Mouse (Mus musculus): ENCODE results near the gene Nkx2-5. TPM values are rescaled to one million over a fixed set of nuclear protein-coding genes. Genes with fewer than 3 reads are reported as not detected.

Nkx2-5 gene
- polyA plus RNA-seq, 2 experiments from 2014 or later, result not detected

GRCm38 (mm10) chr17:26849746-26850357 lies 5.0 kb upstream of the Nkx2-5 start:
- ATAC-seq, result no peak

DNA sequence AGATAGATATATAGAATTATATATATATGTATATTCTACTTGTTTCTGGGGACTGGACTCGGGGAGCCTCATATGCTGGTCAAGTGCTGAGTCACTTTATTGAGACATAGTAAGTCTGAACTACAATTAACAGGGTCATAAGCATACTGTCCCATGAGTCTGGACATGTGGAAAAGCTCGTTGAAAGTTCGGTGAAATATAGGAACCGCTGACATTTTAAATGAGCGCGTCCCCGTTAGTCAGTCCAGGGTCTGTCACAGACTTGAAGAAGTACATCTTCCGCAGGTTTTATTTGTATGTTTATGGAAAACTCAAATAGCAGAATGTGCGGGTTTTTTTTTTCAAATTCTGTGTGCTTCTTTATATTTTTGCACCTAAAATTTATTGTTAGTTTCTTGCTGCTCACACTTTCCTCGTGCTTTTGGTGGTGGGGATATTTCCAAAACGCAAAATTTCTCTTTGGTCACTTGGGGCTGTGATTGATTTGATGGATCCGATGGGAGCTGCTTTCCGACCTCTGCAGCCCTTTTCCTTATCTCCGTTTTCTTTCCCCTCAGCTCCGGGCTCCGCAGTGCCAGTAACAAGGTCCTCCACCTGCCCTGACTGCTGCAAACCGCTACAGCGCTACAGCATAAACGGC lies 4.4 kb upstream of the Nkx2-5 start:
- ATAC-seq, result no peak

DNA sequence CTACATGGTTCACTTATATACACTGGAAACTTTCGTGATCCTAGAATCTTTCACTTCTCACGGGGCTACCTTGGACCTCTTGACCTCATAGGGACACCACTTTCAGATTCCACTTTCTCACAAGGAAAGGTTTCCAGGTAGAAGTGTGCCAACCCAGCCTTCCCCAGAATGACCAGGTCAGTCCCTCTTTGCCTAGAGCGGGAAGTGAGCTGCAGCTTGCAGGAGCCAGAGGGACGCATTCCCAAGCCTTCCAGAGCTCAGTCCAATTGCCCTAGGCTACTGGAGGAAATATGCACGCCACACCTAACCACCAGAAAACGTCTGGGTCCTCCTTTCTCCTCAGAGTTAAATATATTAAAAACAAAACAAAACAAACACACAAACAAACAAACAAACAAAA lies 3.4 kb upstream of the Nkx2-5 start:
- no peak for ATAC-seq

DNA sequence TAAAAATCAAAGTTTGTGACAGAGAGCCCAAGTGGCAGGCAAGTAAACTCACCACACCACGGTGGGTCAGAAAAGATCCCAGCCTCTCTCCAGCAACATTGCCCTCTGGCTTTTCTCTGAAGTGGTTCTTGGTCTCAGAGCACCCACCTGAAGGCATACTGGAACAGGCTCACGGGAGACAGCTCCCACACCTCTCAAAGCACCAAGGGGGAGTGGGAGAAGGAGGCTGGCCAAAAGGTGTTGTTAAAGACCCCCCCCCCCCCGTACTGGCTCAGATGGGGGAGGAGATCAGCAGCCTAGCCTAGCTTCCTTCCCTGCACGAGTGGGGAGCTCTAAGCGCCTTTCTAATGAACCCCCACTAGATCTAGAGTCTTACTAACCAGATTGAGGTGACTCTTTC lies 3.0 kb upstream of the Nkx2-5 start:
- ATAC-seq, result no peak

- ATAC-seq, result no peak
These were observed 1.6 kb upstream of the Nkx2-5 start for GRCm38 (mm10) chr17:26846411-26846810.

GRCm38 (mm10) chr17:26845149-26846050 lies 591 bp upstream of the Nkx2-5 start:
- ATAC-seq, result no peak

- ATAC-seq, result no peak
These were observed 398 bp downstream of the Nkx2-5 start for GRCm38 (mm10) chr17:26844371-26844851.

GRCm38 (mm10) chr17:26843696-26844236 lies 1.0 kb downstream of the Nkx2-5 start:
- no peak for ATAC-seq

DNA sequence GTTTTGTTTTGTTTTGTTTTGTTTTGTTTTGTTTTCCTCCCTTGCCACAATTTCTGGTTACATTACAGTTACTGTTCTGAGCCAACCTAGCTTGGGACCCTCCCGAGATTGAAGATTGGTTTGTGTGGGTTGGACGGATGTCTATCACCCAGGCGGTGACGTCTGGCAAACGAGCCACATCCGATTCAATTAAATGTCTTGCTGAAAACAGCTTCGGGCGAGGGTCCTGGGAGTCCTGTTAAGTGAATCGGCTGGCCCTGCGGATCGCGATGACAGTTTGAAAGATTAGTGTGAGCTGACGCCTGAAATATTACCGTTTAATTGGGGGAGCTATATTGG lies 1.6 kb downstream of the Nkx2-5 start:
- ATAC-seq, result no peak

DNA sequence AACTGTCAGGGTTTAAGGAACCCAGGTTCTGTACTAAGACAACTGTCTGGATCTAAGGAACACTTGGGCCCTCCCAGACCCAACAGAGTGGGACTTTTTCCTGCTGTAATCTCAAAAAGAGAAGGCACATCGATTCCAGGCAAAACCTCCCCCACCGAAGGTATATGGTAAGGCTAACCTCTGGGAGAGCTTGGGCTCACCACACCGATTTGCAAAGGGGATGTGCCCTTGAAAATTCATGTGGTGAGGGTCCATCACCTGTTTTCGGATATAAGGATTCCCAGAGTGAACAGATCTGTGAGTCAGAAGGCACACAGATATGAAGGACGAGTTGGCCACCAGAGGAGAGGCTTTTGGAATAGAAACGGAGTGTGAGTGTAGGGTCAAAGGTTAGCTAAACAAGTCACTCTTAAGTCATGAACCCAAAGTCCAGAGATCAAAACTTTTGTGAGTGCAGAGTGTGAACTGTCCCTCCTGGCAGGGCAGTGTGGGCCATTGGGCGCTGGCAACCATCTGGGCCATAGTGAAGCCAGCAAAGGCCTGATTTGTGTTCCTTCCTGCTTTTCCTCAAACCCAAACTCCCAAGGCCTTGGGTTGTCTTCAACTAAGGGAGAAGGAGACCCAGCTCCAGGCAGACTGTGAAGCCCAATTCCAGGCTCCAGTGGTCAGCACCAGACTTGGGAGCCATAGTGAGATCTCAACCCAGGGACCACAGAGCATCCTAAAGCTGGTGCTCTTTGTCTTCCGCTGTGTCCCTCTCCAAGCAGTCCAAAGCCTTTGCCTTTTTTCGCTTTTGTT lies 2.2 kb downstream of the Nkx2-5 start:
- ATAC-seq, result no peak

DNA sequence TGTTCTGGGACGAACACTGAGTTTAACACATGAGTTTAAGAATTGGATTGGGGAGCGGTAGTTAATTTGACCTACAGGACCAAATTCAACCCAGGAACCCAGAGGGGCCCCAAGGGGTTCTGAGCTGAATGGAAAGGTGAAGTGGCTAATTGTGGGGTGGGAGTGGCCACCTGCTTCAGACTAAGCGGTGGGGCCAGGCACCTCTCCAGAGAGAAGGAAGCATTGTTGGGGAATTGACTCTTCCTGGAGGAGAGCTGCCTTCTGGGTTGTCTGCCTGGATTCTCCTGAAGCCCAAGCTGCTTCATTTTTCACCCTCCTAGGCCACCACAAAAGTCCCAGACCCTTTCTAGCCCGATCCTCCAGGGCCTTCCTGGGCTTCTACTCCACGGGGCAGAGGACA lies 2.8 kb downstream of the Nkx2-5 start:
- no peak for ATAC-seq

- no peak for ATAC-seq
These were observed 3.7 kb downstream of the Nkx2-5 start for GRCm38 (mm10) chr17:26840922-26841731.

DNA sequence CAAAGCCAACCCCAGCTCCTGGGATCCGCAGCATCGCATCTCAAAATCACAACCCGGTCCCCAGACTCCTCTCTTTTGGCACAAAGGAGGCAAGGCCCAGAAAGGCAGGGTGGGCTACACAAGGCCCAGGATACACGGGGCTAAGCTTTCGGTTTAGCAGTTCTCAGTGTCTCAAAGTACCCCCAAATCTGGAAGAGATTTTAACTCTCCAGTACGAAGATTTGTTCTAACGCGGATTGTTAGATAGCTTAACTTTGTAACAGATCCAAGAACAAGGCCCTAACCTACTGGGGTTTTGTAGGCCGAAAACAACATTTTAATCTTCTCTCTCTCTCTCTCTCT lies 4.4 kb downstream of the Nkx2-5 start:
- ATAC-seq, result no peak

GRCm38 (mm10) chr17:26839718-26840438 lies 4.9 kb downstream of the Nkx2-5 start:
- no peak for ATAC-seq

DNA sequence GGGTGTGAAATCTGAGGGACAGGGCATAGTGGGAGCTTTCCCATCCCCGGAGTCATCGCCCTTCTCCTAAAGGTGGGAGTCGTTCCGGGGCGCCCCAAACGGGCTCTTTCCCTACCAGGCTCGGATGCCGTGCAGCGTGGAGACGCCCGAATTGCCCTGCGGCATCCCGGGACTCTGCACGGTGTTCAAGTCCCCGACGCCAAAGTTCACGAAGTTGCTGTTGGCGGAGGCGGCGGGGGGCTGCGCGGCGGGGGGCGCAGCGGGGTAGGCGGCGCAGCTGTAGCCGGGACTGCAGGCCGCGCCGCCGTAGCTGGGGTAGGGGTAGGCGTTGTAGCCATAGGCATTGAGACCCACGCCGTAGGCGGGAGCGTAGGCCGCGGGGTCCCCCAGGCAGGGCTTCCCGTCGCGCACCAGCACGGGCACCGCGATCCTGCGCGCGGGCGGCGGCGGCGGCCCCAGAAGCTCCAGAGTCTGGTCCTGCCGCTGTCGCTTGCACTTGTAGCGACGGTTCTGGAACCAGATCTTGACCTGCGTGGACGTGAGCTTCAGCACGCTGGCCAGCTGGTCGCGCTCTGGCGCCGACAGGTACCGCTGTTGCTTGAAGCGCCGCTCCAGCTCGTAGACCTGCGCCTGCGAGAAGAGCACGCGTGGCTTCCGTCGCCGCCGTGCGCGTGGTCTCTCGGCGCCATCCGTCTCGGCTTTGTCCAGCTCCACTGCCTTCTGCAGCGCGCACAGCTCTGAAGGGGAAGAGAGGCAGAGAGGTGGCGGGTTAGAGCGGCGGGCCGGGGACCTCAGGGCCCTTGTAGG lies 5.7 kb downstream of the Nkx2-5 start:
- ATAC-seq, result no peak

DNA sequence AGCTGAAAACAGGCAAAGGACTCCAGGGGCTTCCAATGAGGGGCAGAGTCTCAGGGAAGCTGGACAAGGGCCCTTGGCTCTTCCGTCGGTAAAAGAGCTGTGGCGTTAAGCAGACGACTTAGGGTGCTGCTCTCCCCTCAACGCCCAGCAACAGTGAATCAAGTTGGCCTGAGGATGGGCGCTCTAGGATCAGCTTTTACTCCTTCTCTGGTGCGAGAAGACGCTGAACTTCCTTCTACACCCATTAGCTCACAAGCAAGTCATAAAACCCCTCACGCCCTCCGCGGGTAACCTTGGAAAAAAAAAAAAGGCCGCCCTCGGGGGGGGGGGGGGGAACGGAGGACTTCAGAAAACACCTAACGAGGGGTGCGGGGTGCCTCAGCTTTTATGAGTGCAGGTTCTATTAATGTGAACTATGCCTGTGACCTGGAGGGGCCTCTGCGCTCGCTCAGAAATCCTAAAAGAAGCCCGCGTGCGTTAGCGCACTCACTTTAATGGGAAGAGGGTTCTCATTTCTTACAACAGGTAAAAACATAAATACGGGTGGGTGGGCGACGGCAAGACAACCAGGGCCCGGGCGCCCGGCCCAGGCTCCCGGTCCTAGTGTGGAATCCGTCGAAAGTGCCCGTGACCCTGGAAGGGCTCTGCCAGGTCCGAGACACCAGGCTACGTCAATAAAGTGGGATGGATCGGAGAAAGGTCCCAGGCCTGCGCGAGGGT lies 6.5 kb downstream of the Nkx2-5 start:
- no peak for ATAC-seq

DNA sequence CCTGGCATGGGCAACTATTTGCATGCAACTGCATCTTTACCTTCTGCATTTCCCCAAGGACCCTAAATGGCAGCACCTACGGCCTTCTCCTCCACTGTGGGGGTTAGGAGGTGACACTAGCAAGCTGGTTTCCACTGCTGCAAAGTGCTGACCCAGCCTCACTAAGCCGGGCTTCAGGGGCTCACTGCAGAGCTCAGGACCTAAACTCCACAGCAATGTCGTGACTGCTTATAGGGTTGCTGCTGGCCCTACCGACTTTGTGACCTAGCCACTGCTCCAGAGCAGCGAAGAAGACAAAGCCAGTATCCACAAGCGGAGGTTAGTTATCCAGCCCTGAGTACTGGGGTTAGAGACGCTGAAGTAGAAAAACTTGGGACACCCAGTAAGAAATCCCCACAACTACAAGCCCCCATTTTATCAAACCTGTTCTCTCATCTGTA lies 7.2 kb downstream of the Nkx2-5 start:
- no peak for ATAC-seq

- no peak for ATAC-seq
These were observed 7.8 kb downstream of the Nkx2-5 start for GRCm38 (mm10) chr17:26836786-26837545.

- no peak for ATAC-seq
These were observed 8.4 kb downstream of the Nkx2-5 start for GRCm38 (mm10) chr17:26836377-26836776.

Measured in activated CD4-positive, CD25-positive, alpha-beta regulatory T cell, adult 4 months (primary cell).